Mouse (Mus musculus) T-helper 2 cell (primary cell): ENCODE measurements around the gene Sertad4.

ENCODE experiments used
- in situ Hi-C: fragments of 300-600 bp; cut with MboI, MseI; formaldehyde crosslinking; loops from one replicate; pipeline ENCODE4 v1.15.1; 2025; ENCODE audit warnings: high pct_unique_total_duplicates

Gene Sertad4

DNA sequence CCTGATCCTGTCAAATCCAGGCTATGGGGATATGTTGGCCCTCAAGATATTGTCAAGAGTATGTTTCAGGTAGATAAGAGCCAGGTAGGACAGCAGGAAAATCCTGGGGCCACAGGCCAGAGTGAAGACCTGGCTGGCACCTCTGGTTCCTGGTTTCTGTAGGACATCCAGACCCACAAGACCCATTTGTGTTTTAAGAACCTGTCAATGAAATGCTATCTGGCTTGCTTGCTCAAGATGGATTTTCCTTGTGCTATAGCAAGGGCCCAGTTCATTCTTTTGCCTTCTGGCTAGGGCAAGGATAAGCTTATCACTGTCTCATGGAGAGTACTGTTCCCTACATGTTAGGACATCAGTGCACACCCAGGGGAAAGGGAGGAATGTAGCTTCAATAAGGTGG is 3.5 kb downstream of the Sertad4 start:
- in situ Hi-C loops: no loop called here

DNA sequence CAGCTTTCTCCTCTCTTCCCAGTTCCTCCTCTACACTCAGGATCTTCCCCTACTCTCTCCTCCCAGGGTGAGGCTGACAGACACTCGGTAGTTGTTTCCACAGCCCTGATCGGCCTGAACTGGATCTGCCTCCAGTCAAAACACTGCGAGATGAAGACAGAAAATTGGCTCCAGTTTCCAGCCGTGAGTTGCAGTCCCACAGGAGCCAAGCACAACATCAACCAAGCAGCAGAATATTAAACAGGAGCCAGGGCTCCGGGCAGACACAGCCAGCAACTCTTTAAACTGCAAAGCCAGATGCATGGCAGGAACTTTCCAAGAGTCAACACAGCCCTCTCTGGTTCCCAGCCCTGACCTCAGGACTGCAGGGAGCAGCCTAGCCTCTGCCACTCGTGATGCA is 3.9 kb downstream of the Sertad4 start:
- in situ Hi-C loops: no loop called here

DNA sequence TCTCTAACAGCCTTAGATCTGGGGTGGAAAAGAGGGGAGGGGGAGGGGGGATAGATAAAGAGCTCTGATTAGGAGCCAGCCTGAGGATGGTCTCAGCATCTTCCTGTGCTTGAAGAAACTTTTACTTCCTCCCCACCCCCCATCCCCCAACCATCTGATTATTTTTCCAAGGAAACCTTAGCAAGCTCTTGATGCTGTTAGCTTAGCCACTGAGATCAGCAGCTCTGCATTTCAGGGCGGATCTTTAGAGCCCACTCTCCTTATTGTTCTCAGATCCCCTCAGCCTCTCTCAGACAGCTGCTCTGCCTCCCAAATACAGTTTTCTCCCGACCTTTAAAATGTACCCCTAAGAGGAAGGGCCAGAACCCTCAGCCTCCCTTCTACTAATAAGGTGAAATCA is 4.4 kb downstream of the Sertad4 start:
- in situ Hi-C loops: no loop called here

DNA sequence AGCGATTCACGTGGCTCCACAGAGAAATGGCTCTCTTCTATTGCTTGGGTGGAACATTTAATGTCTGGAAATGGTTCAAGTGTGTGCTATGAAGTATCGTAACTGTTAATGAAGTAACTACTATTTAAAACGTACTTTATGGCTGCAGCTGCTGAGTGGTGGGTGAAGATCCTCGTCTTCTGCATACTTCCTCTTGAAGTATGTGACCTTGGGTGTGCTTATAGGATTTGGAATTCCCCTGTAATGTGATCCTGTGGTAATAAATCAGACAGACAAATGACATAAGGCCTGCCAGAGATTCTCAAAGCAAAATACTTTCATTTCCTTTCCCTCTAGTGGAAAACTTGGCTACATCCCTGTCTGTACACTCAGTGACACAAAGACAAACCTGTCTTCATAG is 5.9 kb downstream of the Sertad4 start:
- in situ Hi-C loops: no loop called here

DNA sequence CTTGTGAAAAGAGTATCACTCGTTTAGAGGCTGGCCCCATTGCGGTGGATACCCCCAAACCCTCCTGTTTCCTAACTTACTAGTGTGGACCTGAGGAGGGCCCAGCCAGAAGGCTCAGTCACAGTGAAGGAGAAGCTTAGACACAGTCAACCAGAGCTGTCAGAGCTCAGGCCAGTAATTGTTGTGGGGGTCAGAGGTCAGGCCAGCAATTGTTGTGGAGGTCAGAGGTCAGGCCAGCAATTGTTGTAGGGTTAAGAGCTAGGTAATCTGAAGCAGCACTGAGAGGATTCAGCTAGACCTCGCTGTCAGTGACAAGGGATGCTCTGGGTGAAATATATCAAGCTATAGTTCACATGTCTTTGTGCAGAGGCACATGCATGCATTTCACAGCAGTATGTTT is 8.3 kb downstream of the Sertad4 start:
- in situ Hi-C loops: no loop called here

DNA sequence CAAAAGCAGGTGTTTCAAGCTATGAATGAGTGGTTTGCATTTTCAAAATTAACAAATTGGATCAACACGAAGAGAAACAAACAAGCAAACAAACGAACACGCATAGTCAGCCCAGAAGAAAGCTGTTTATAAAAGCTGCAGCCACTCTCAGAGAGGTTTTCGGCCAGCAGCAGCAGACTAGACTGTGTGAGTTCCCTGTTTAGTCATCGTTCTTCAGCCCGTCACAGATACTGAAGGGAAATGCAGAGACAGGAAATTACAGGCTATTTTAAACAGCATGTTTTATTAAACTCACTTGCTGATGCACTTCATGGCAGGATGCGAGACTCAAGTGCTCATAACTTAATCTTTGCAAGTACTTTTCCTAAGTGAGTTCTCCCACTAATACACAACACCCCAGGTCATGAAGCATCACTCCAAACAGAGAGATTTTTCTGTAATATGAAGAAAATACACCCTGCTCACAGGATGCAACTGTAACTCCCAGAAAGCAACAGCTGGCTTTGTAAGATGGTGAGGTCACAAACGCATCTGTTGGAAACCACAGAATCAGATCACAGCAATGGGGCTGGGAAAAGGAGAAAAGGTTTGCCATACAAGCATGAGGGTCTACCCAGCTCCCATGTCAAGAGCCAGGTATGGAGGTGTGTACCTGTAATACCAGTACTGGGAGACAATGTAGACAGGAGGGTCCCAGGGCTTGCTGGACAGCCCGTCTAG is 14.3 kb downstream of the Sertad4 start:
- in situ Hi-C loops: no loop called here

DNA sequence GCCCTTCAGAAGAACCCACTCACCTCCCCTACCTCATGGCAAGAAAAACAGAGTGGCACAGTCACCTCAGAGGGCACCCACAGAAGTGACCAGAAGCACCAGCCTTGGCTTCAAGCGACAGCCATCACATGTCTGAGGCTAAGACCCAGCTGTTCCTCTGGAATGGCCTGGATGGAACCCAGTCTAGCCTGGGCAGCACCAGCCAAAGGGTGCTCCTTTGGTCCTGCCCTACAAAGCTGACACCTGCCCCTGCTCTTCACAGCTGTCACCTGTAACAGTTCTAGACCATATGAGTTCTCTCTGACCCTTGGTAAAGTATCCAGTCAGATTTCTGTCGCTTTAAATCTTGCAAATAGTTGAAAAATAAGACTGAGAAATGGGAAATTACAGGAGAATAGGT is 14.9 kb downstream of the Sertad4 start:
- in situ Hi-C loops: no loop called here

DNA sequence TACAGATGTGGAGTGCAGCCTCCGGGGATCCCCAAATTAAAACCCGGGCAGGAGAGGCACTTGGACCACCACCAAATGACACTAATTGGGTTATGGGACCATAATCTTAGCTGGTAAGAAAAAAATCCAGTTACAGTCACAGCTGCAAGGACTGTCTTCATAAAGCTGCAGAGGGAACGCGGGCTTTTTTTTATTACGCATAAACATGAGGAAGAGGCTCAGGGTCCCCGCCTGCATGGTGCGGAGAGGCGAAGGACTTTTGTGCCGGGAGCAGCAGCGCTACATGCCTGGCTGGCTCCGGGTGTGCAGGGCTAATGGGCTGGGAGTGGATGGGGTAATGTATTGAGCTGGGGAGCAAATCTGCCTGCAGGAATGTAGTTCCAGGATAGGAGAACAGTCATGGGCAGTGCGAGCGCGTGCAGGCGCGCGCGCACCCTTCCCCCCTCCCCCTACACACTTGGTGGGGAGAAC is 20.3 kb downstream of the Sertad4 start:
- in situ Hi-C loops: no loop called here

DNA sequence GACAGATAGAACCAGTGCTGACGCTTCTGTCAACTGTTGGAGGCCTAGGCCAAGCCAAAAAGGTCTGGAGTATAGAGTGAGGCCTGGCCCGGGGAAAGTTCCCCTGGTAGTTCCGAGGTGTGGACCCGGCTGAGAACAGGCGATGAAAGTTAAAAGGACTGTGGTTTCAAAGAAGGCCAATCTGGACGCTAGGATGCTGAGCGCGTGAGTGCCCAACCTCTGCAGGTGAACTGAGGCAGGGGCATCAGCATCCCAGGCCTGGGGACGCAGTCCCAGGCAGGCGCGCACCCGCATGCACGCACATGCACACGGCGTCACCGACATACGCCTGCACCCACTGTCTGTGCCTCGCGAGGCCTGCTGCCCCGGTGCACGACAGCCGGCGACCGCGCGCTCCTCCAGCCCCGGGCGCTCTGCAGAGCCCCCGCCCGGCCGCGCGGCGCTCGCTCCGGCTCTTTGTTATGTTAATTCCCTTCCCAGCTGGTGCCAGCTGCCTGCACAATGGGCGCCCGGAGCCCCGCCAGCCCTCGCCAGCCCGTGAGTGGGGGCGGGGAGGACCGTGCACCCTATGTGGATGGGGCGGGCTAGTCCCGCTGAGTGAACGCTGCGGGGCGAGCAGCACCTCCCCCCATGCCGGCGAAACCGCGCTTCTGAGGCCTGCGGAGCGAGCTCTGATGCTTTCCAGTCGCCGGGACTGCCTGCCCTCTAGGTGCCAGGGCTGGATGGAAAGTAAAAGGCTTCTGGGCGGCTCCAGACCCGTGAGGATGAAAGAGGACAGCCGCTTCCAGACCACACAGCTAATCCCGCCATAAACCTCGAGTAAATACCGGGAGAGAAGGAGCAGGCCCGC is 21.0 kb downstream of the Sertad4 start:
- in situ Hi-C loops: no loop called here

DNA sequence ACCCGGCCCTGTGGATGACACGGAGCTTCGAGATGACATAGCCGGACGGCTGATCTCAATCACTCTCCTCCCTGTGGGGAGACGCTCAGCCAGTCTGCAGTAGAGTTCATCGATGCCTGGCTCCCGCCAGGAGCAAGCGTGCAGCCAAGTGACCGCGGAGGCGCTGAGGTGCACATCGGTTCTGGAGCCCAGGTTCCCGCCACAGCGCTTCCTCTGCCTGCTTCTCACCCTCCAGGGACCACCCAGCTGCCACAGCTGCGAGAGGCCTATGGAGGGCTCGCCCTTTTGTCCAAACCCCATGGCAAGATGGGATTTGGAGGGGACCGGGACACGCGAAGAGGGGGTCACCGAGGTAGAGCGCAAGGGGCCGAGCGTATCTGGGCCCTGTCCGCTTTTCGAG is 22.0 kb downstream of the Sertad4 start:
- in situ Hi-C loops: no loop called here

DNA sequence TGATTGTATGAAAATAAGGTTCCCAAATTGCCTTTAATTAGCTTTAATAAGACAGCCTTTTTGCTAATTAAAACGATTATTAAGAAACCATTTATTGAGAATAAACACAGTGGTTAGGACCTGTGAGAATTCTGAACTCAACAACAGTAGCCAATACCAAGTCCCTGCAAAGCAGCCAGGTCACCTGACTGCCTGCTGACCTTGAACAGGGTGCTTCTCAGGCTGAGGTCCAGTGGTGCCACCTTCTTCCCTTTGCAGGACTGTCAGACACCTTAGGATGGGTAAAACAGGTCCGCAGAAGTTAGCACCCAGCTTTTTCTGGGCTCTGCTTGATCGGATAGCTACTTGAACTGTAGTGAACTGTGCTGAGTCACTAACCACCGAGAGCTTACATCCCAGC is 22.5 kb downstream of the Sertad4 start:
- in situ Hi-C loops: no loop called here

DNA sequence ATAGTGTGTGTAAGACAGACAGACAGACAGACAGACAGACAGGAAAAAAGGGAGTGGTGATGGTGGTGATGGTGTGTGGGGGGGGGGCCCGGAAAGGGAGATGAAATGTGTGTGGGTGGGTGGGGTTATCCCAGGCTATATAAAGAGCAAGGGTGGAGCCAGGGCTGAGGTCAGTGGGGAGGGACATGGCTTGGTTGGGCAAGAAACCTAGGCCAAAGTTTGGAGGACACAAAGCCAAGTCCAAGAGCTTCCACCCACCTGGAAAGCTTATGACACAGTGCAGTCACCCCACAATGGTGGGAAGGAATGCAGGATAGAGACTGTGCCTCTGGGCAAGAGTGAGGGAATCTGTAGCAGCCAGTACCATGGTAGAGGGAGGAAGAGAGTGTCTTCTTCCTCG is 23.2 kb downstream of the Sertad4 start:
- in situ Hi-C loops: no loop called here

DNA sequence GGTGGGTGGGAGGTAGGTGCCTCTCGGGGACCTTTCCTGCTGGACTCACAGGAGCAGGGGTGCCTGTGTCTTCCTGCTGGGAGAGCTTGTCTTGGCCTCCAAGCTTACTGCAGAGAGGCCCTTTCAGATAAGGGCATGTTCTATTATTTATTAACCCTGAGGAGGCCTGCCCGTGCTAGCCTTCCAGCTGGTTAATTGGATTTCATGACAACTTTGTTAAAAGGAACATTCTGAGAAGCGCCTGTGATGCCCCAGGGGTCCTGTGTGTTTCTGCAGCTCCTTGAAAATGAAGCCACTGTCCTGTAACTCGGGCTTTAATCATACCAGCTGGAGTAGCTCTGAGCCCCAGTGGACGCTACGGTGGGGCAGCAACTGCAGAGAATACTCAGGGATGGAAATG is 25.1 kb downstream of the Sertad4 start:
- in situ Hi-C loops: no loop called here

DNA sequence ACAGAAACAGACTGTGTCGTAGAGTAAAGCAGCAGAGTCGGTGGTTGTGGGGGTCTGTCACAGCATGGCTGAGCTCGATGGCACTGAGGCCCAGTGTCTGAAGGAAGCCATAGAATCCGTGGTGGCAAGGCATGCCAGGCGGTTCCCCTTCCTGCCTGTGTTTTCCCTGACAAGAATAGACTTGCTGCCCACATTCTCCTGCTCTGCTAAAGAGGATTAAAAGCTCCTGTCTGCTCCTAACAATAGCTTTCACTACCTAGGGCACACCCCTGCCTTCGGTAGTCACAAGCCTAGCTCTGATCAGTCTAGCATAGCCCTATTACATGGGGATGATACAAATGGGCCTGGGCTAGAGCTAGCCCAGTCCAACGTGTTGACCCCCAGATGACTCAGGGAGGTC is 26.6 kb downstream of the Sertad4 start:
- in situ Hi-C loops: no loop called here

DNA sequence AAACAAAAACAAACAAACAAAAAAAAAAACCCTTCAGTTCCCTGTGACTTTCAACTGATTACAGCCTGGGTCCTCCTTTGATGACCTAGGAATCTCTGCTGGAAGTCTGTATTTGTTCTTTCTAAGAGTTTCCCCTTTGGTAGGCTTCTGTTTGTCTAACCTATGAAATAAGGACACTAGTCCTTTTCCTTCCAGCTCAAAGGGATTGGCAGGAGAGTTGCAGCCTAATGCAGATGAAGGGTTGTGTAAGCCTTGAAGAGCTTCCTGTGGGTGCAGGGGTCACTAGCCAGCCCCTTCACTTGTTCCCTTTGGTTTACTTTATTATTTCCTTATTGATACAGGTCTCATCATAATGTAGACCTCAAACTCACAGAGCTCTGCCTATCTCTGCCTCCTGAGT is 27.6 kb downstream of the Sertad4 start:
- in situ Hi-C loops: no loop called here

DNA sequence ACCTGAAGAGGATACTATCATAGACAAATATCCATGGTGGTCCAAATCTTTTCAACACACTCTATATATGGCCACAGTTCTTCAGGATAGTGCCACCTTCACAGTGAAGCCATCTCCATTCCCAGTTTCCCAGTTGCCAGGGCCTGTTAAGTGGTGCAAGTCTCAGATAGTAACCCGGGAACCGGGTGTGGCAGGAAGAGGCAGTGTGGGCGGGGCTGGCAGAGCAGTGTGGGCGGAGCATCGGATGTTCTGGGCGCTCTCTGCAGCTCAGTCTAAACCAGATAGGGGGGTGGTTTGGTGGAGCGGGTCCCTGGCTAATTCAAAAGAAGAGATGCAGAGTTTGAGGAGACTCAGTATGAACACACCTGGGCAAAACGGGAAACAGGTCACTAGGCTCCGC is 29.8 kb downstream of the Sertad4 start:
- in situ Hi-C loops: no loop called here

DNA sequence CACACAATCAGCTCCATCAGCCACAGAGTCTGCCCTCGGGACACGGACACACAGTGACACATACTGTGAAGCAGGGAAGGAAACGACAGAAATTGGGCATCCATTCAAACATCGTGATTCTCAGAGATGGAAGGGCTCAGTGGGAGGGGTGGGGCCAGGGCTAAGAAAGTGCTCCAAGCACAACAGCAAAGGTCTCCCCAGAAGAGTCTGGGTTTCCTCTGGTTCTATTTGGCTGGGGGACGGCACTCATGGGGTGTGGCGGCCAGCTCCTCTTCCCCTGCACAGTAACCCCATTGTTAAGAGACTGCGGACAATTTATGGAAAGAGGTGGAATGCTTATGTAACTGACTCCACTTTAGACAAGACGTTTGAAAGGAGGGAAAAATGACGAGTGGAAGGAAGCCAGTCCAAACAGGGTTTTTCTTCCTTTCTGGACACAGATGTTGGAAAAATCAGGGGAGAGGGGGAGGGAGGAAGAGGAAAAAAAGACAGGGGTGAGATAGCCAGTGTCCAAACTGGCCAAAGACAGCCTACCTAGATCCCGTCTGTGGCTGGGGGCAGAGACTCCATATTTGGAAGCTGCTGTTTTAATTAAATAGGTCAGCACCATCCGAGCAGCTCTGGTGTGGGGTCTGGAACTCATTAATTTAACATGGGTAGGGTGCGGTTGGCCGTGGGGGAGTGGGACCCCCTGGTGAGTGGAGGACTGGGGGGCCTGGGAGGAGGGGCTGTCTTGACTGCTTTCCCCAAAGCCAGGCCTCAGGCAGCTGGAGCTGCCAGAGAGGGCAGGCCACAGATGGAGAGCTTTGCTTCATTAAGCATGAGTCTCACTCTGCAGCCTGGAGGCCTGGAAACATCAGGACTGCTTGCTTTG is 32.7 kb downstream of the Sertad4 start:
- in situ Hi-C loops: no loop called here

DNA sequence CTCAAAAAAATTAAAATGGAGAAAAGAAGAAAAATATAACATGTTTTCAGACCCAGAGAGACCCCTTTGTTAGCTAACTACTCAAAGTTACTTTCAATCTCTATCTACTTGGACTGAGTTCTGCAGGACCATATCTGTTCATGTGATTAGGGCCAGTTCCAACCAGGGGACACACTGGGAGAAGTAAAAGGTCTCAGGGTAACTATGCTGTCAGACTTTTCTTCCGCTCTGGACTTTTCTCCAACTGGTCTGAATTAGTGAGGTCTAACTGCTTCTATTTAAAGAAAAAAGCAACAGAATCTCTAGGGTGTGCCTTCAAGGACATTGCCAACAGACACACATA is 33.3 kb downstream of the Sertad4 start:
- in situ Hi-C loops: no loop called here

DNA sequence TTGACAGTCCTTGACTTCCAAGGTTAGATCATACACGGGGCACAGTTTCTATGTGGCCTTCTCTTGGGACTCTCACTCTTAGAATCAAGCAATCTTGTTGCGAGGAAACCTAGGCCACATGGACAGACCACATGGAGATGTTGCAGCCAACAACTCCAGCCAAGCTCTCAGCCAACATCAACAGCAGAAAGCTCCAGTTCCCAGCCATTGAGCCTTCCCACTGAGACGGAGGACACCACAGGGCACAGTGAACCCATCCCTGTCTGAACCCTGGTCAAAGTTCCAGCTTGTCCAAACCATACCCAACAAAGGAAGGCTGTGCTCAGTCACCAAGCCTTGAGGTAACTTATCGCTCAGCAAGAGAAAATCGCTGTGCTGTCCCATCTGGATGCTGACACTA is 37.2 kb downstream of the Sertad4 start:
- in situ Hi-C loops: no loop called here

DNA sequence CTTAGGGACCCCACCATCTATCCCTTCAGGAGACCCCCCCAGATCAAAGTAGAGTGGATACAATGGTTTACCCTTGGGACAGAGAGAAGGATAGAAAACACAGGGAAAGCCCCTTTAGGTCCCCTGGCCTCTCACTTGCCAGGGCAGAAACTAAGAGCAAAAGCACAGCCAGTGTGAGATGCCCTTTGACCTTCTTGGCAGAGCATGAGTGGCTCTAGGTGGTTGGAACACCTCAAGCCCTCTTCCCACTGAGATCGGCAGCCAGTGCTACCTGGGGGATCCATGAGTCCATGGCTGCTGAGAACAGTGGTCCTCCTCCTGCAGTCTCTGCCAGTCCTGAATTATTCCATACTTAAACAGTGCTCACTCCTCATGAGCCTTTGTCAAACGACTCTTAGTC is 39.8 kb downstream of the Sertad4 start:
- in situ Hi-C loops: no loop called here

DNA sequence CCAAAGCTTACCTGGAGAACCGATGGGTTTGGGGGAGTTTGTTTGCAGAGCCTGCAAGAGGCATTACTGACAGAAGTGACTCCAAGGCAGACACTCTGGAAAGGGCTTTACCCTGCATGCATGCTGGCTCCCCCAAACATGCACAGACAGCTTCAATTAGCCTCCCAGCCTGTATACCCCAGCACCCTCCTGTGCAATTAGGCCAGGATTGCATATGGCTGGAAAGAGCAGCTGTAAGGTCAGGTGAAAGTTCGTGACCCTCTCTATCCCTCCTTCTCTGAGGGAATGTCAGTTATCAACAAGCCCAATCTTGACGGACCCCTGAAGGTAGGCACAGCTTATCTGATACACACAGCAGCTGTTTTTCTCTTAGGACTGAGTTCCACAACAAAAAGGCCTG is 40.9 kb downstream of the Sertad4 start:
- in situ Hi-C loops: no loop called here

DNA sequence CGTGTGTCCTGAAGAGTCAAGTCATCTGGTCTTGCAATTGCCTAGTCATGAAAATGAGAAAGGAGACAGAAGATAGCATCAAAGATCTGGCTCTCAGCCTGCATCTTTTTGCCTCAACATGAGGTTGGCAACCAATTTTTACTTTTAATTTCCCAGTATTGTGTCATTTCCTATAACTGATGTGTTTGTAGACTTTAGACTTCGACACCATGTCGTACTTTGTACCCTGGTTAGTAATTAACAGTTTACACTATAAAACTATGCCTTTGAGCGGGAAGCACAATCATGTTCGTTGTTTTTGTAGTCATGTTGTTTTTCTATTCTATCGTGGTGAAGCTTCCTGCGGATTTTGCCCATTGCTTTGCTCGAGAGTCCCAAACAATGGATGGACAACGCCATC is 42.8 kb downstream of the Sertad4 start:
- in situ Hi-C loops: no loop called here
